Mouse (Mus musculus) intestine, embryonic 14.5 days (tissue): ENCODE data around the gene Elp6. TPM values are rescaled to one million over a fixed set of nuclear protein-coding genes. Genes with fewer than 3 reads are reported as not detected.

Source experiments
- ATAC-seq: fragments of 200-750 bp; cut with Nextera tagmentation; replicated peaks from 2 replicates; pipeline ENCODE4 v1.8.0; 2017; ENCODE audit warnings: low read depth, moderate number of reproducible peaks, moderate TSS enrichment, moderate library complexity; ENCODE audit not compliant: low FRiP score, low TSS enrichment
- DNase-seq: peaks from one replicate; pipeline ENCODE4 v3.0.0-alpha.2; 2018; ENCODE audit warnings: low spot score
- H3K27ac ChIP-seq: fragments of 300-500 bp; sonication (generic); 2 replicates; pipeline ENCODE4 v1.5.1; 2014; ENCODE audit warnings: low read depth, mild to moderate bottlenecking, control low read depth
- H3K27me3 ChIP-seq: fragments of 300-500 bp; sonication (generic); replicated peaks from 2 replicates; pipeline ENCODE4 v1.6.1; 2014; ENCODE audit warnings: low read length, control low read depth; ENCODE audit not compliant: control insufficient read depth, insufficient read depth
- H3K36me3 ChIP-seq: fragments of 300-500 bp; sonication (generic); 2 replicates; pipeline ENCODE4 v1.6.1; 2014; ENCODE audit warnings: low read length, control low read depth; ENCODE audit not compliant: control insufficient read depth, insufficient read depth
- H3K4me1 ChIP-seq: fragments of 300-500 bp; sonication (generic); replicated peaks from 2 replicates; pipeline ENCODE4 v1.6.1; 2014; ENCODE audit warnings: low read length, control low read depth, mixed read lengths; ENCODE audit not compliant: control insufficient read depth, insufficient read depth
- H3K4me2 ChIP-seq: fragments of 300-500 bp; sonication (generic); 2 replicates; pipeline ENCODE4 v1.6.1; 2014; ENCODE audit warnings: low read length
- H3K4me3 ChIP-seq: fragments of 300-500 bp; sonication (generic); 2 replicates; pipeline ENCODE4 v1.5.1; 2014; ENCODE audit warnings: low read depth, low read length, control low read depth, mixed read lengths
- H3K9ac ChIP-seq: fragments of 300-500 bp; sonication (generic); 2 replicates; pipeline ENCODE4 v1.6.1; 2014; ENCODE audit warnings: mild to moderate bottlenecking, low read length
- H3K9me3 ChIP-seq: fragments of 300-500 bp; sonication (generic); 2 replicates; pipeline ENCODE4 v1.6.1; 2016; ENCODE audit warnings: low read length, control low read depth; ENCODE audit not compliant: control insufficient read depth
- WGBS: fragments of 180-500 bp; shearing (Covaris S2); extraction: QIAGEN DNeasy Blood & Tissue Kit; methylation state at CpG from one replicate; pipeline ENCODE4 v1.1.7; 2014; 5-methylcytosine and 5-hydroxymethylcytosine counted together
- polyA plus RNA-seq: library from polyadenylated mRNA; unstranded; fragments of >200 nt; fragmentation: Nextera tagmentation; extraction: Ambion mirVana; gene quantifications from 2 replicates; pipeline ENCODE4 v1.2.1, GENCODE M21; 2014

Elp6 gene
- polyA plus RNA-seq, 1 experiment from 2014 or later: 26.8 TPM

DNA sequence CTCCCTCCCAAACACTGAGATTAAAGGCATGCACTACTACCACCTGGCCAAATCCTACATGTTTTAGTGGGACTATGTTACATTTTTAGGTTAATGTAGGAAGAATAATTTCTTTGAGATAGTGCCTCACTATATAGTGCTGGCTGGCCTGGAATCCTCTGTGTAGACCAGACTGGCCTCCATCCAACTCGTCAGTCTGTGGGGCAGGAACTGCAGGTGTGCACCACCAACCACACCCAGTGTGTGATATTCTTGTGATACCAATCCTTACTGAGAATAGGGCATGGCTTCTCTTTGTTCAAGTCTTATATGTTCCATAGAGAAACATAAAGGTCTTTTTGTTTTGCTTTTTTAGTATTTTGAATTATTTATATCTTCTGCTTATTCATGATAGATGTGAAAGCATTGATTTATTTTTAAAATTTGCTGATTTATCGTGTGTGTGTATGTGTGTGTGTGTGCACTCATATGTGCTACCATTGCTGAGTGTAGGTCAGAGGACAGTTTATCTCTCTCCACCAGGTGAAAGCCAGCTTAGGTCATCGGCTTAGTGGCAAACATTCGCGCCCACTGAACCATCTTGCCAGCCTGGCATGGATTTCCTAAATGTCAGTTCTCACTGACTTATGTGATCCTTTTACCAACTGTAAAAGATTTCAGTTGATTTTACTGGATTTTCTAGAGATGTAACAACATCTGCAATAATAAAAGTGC, 35.2 kb downstream of the Elp6 start:
- Histone ChIP-seq H3K9ac (no peak overlapping the region), H3K9me3 (no peaks in the 10 kb centered on the region), H3K36me3 (no peaks in the 10 kb centered on the region), H3K4me2 (no peak overlapping the region), H3K27me3 (no peaks in the 10 kb centered on the region), H3K4me3 (no peak overlapping the region), H3K4me1 (peaks cover 4% of the 10 kb centered on the region), H3K27ac (no peak overlapping the region)
- WGBS: 89% methylated on average over 5 of the region's 5 CpGs
- no peak for DNase-seq
- ATAC-seq: no peak

DNA sequence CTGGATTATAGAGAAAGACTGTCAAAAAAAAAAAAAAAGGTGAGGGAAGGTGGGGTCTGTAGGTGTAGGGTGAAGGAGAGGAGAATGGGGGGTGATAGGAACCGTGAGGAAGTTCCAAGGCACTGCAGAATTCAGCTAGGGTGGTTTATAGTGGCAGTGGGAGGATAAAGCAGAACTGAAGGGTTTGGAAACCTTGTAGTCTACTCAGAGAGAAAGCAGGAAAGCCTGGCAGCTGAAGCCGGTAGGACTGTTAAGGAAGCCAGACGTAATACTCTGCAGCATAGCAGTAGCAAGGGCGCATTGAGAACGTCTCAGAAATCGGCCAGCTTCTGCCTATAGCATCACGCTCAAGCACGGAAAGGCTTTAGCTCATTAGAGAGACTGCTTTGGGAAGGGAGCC, 37.0 kb downstream of the Elp6 start:
- ATAC-seq: no peak
- Histone ChIP-seq H3K4me2 (no peak overlapping the region), H3K4me1 (peaks cover 4% of the 10 kb centered on the region), H3K27ac (no peak overlapping the region), H3K36me3 (no peaks in the 10 kb centered on the region), H3K4me3 (no peak overlapping the region), H3K9me3 (no peaks in the 10 kb centered on the region), H3K9ac (no peak overlapping the region), H3K27me3 (no peaks in the 10 kb centered on the region)
- no peak for DNase-seq
- 78% methylated on average over 8 of the region's 8 CpGs for WGBS

DNA sequence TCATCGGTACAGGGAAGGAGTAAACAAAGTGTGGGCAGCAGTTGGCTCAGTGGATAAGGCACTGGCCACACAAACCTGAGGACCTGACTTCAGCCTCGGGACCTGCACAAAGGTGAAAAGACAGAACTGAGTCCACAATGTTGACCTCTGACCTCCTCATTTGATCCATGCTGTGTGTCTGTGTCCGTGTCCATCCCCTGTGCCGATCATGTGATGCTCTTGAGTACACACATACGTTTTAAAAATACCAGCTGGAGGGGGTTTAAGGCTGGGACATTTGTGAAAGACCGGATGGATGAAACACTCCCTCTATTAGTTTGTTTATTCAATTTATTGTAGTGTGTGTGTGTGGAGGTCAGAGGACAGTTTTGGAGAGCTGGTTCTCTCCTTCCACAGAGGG, 38.8 kb downstream of the Elp6 start:
- Histone ChIP-seq H3K27ac (no peak overlapping the region), H3K9ac (no peak overlapping the region), H3K4me2 (no peak overlapping the region), H3K4me1 (peaks cover 4% of the 10 kb centered on the region), H3K36me3 (no peaks in the 10 kb centered on the region), H3K27me3 (no peaks in the 10 kb centered on the region), H3K9me3 (no peaks in the 10 kb centered on the region), H3K4me3 (no peak overlapping the region)
- no peak for ATAC-seq
- no peak for DNase-seq
- 23% methylated on average over 6 of the region's 6 CpGs for WGBS

DNA sequence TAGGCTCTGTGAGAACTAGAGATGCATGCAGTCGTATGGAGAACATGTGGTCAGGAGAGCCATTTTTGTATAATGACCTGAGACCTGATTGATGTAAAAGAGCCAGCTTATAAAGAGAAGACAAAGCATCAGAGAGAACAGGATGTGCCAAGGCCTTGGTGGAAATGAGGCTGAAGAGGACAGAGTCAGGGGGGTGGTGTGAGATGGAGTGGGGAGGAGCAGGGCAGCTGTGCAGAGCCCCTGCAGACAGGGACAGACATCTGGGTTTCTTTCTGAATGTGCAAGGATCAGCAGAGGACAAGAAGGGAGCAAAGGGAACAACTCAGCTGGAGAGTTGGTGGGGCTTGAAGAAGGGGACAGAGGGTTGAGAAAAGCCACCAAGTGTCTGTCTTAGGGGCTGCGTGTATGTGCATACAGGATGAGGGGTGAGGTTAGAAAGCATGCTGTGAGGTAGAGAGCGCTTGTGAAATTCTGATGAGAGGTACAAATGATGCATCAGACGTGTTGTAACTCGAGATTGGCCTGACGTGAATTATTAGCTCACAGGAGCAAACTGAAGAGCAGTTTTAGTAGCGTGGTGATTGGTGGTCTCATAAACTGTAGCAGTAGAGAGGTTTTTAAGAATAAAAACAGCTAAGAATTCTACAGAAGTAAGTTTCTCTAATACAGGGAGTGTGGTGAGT, 40.2 kb downstream of the Elp6 start:
- Histone ChIP-seq H3K27ac (no peak overlapping the region), H3K4me3 (no peak overlapping the region), H3K4me1 (peaks cover 4% of the 10 kb centered on the region), H3K4me2 (no peak overlapping the region), H3K9ac (no peak overlapping the region), H3K9me3 (no peaks in the 10 kb centered on the region), H3K36me3 (no peaks in the 10 kb centered on the region), H3K27me3 (no peaks in the 10 kb centered on the region)
- ATAC-seq (no peak), DNase-seq (no peak)
- WGBS: 53% methylated on average over 7 of the region's 7 CpGs

DNA sequence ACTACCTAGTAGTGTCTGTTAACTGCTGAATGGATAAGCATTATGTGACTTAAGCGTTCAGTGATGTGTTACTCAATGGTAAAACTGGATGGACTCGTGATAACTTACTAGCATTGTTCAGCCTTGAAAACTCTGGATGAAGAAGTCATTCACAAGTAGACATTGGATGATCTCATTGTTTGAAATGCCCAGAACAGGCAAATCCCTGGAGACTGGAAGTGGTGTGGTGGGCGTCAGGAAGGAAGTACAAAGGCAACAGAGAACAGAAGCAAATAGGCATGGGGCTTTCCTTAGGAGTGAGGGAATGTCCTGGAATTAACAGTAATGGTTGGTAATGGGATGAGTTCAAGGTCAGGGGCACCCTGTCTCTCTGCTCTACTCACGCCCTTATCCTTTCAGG, 43.9 kb downstream of the Elp6 start:
- Histone ChIP-seq H3K36me3 (no peaks in the 10 kb centered on the region), H3K27ac (no peak overlapping the region), H3K4me3 (no peak overlapping the region), H3K9me3 (no peaks in the 10 kb centered on the region), H3K9ac (no peak overlapping the region), H3K4me2 (no peak overlapping the region), H3K4me1 (peaks cover under 1% of the 10 kb centered on the region), H3K27me3 (no peaks in the 10 kb centered on the region)
- ATAC-seq: no peak
- no peak for DNase-seq
- 76% methylated on average over 4 of the region's 4 CpGs for WGBS

DNA sequence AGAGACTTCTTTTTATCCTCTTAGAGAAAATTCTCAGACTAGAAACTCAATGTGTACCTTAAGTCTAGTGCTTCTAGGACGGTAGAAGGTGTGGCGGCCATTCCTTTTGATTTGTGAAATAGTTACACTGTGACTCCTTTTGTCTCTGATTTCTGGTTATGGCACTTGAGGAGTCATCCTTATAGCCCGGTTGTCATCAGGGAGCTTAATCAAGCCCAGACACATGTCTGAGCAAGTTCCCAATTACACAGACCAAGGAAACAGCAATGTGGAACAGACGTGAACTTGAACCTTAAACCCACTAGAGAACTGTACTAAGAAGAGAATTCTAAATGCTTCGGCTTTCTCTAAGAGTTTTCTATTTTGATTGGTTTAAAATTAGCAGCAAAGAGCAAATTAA, 45.2 kb downstream of the Elp6 start:
- no peak for DNase-seq
- Histone ChIP-seq H3K4me2 (no peak overlapping the region), H3K4me3 (no peak overlapping the region), H3K4me1 (no peaks in the 10 kb centered on the region), H3K36me3 (no peaks in the 10 kb centered on the region), H3K27ac (no peak overlapping the region), H3K9me3 (no peaks in the 10 kb centered on the region), H3K27me3 (no peaks in the 10 kb centered on the region), H3K9ac (no peak overlapping the region)
- ATAC-seq: no peak
- WGBS: 87% methylated on average over 5 of the region's 5 CpGs

DNA sequence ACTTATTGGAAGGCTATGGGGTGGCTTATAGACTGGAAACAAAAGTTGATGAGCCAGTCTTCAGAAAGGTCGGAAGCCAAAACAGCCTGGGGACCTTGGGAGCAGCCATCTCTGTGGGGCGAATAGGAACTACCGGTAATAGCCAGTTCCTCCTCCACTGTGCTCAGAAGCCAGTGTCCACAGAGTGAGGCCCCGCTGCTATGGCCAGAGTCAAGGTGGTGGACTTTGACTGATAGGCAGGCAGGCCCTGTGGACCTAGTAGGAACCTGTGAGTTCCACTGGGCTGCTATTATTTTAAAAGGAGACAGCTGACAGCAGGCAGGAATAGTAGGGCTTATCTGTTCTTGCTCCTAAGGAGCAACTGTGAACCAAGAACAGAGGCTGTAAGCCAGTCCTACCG, 45.6 kb downstream of the Elp6 start:
- H3K27ac ChIP-seq: no peak overlapping the region
- H3K9me3 ChIP-seq: no peaks in the 10 kb centered on the region
- no peaks in the 10 kb centered on the region for H3K4me1 ChIP-seq
- no peak overlapping the region for H3K4me2 ChIP-seq
- H3K36me3 ChIP-seq: no peaks in the 10 kb centered on the region
- H3K4me3 ChIP-seq: no peak overlapping the region
- DNase-seq: no peak
- H3K9ac ChIP-seq: no peak overlapping the region
- 83% methylated on average over 5 of the region's 5 CpGs for WGBS
- no peak for ATAC-seq
- H3K27me3 ChIP-seq: no peaks in the 10 kb centered on the region

DNA sequence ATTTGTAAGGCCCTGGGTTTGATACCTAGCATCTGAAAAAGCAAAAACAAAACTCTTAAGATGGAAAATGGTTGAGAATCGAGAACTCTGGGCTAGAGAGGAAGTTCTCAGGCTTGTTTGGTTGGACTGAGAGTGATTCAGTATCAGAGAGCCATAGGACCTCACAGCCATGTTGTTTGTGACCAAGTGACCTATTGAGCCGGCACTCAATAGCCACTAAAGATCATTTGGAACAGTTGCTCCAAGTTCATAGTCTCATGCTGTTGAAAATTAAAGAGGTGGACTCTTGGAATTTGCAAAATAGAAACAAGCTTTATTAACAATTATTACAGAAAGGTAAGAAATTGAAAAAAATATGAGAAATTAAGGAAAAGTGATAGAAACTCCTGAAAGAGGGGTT, 46.4 kb downstream of the Elp6 start:
- no peak overlapping the region for H3K9ac ChIP-seq
- DNase-seq (no peak), ATAC-seq (no peak)
- WGBS: 83% methylated on average over 2 of the region's 2 CpGs
- H3K27me3 ChIP-seq: no peaks in the 10 kb centered on the region
- no peak overlapping the region for H3K4me3 ChIP-seq
- no peaks in the 10 kb centered on the region for H3K36me3 ChIP-seq
- H3K27ac ChIP-seq: no peak overlapping the region
- no peaks in the 10 kb centered on the region for H3K9me3 ChIP-seq
- no peaks in the 10 kb centered on the region for H3K4me1 ChIP-seq
- no peak overlapping the region for H3K4me2 ChIP-seq
